Mouse (Mus musculus) kidney, adult 2 months (tissue): ENCODE results near the gene Acad10.
"Not testable (repeated sequence)": the region's sequence is repeated elsewhere in the genome, so short reads cannot be mapped to it uniquely, and the experiment has no call there.

Experiments
- CTCF ChIP-seq: fragments of 200-500 bp; conservative IDR thresholded peaks from 2 replicates; pipeline ENCODE4 v1.5.1; 2011; ENCODE audit warnings: low read depth, mild to moderate bottlenecking, control low read depth, low read length, moderate library complexity, mixed read lengths; ENCODE audit not compliant: insufficient read depth, insufficient read length
- POLR2A ChIP-seq: fragments of 200-500 bp; IDR thresholded peaks from one replicate; pipeline ENCODE4 v1.6.1; 2011; ENCODE audit warnings: low read depth, low read length, control low read depth

DNA sequence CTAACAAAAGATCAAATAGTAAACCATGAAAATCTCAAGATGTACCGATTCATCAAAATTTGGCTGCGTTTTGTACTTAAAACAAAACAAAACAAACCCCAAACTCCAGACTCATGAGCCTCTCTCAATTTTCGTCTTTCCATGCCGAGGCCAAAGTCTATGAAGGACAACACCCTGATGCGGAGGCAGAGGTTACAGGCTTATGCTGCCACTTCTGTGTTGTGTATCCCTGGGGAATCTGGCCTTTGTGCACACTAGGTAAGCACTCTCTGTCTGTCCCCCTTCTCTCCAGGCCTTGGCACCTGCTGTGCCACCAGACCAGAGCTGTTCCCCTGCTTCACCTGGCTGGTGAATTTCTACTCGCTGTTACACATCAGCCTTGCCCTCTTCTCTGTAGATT, 2.7 kb downstream of the Acad10 start:
- not testable (repeated sequence) for TF ChIP-seq POLR2A, CTCF
